Mouse (Mus musculus): ENCODE results near the gene Sh3bp1.

The Sh3bp1 gene

GRCm38 (mm10) chr15:78948152-78948725 is 48.7 kb downstream of the Sh3bp1 start:
- DNase-seq: no peak

GRCm38 (mm10) chr15:78948883-78949282 is 49.3 kb downstream of the Sh3bp1 start:
- no peak for DNase-seq

GRCm38 (mm10) chr15:78955663-78956062 is 56.1 kb downstream of the Sh3bp1 start:
- DNase-seq: no peak

- no peak for DNase-seq
Measured at GRCm38 (mm10) chr15:78956351-78956750, 56.8 kb downstream of the Sh3bp1 start.

- no peak for DNase-seq
Measured at GRCm38 (mm10) chr15:78957021-78957420, 57.5 kb downstream of the Sh3bp1 start.

GRCm38 (mm10) chr15:78959537-78959936 is 60.0 kb downstream of the Sh3bp1 start:
- no peak for DNase-seq

GRCm38 (mm10) chr15:78960088-78960487 is 60.5 kb downstream of the Sh3bp1 start:
- DNase-seq: no peak

Data from thymus, postnatal 36 days (tissue).